Mouse (Mus musculus) urinary bladder, adult 18-20 months (tissue): ENCODE measurements at regions not wholly inside any gene's neighbourhood (a gene's known extent, or its start where the extent isn't known, plus 50 kb on each side); places are given as distances from the start of the nearest gene placed in this dataset.

Source experiments
- DNase-seq, 2 experiments: peaks; one replicate each; pipeline ENCODE4 v3.0.0; 2022; ENCODE audit warnings: low spot score in 2 of 2, mixed read lengths in 2 of 2

- DNase-seq, result no peak
These were observed 52.5 kb downstream of the Adm start for GRCm38 (mm10) chr7:110679916-110680315.

DNA sequence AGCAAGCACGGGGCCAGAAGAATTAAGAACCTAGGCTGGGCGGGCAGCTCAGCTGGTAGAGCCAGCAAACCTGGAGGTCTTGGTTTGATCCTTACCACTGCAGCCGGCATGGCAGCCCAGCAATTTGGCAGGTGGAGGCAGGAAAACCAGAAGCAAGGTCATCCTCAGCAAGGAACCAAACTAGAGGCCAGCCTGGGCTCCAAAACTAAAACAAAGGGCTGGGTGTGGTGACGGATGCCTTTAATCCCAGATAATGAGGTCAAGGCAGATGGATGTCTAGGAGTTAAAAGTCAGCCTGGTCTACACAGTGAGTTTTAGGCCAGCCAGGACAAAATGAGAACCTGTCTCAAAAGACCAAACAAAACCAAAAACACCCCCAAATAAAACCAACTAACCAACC lies 55.5 kb downstream of the Adm start:
- DNase-seq, result no peak

DNA sequence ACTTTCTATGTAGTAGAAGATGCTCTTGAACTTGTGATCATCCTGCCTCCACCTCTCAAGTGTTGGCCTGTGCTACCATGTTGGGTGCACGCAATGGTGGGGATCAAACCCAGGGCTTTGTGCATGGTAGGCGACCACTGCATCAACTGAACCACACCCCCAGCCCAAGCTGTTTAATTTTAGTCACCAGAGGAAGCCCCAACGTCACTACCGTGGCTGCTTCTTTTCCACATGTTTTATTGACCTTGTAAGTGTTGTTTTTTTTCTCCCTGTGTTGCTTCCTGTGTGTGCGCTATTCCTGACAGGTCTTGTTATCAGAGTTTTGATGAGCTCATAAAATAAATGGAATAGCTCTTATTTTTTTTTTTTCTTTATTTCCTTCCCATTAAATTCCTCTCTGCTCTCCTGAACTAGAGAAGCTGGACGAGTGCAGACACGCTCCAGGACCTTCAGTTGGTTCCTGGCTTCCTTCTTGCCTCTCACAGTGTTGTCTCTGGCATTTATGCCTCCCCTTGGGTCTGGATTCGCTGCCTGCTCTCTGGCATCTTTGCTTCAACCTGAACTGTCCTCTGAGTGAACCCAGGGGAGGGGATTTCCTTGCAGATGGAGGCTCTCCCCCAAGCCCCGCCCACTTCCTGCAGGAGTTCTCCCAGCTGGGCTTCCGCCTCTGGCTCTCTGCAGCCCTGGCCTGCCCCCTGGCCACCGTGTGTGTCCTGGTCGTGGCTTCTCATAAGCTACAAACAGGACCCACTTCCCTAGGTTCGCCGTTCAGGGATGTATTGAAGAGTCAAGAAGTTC lies 61.6 kb downstream of the Adm start:
- DNase-seq, result peak; percentile 48 to 64

DNA sequence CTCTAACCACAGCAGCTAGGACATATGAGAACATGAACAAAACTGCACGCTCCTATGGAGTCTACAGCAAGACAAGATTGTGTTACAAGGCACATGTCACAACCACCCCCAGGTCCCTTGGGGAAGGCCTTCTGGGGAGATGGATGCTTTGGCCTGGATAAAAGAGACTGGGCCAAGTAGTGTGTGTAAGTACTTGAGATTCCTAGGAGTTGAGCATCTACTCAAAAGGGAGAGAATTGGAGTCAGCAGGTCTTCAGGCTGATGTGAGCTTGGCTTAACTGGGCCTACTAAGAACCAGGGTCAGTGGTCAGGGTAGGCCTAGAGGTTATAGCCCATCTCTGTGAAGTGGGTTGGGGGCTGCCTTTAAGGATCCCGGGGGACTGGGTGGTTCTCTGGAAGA lies 62.8 kb downstream of the Adm start:
- DNase-seq, result no peak

DNA sequence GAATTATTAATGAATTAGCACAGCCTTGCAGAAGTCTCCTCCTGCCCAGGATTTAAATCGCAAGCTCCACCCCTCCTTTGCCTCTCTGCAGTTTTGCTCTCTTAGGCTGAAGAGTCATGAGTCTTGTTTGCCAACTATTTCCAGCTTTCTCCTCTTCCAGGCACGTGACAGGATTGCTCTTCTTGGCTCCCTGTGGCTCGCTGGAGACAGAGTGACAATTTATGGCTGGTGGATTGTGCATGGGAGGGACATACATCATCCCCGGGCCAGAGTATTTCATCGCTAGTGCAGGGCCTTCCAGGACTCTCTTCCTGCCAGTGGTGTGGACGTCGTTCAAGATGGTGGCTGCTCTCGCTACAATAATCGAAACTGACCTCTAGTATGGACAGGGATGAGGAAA lies 63.4 kb downstream of the Adm start:
- DNase-seq, result no peak

GRCm38 (mm10) chr7:110694262-110694661 lies 66.8 kb downstream of the Adm start:
- no peak for DNase-seq

GRCm38 (mm10) chr7:110695729-110696128 lies 68.3 kb downstream of the Adm start:
- DNase-seq, result no peak

DNA sequence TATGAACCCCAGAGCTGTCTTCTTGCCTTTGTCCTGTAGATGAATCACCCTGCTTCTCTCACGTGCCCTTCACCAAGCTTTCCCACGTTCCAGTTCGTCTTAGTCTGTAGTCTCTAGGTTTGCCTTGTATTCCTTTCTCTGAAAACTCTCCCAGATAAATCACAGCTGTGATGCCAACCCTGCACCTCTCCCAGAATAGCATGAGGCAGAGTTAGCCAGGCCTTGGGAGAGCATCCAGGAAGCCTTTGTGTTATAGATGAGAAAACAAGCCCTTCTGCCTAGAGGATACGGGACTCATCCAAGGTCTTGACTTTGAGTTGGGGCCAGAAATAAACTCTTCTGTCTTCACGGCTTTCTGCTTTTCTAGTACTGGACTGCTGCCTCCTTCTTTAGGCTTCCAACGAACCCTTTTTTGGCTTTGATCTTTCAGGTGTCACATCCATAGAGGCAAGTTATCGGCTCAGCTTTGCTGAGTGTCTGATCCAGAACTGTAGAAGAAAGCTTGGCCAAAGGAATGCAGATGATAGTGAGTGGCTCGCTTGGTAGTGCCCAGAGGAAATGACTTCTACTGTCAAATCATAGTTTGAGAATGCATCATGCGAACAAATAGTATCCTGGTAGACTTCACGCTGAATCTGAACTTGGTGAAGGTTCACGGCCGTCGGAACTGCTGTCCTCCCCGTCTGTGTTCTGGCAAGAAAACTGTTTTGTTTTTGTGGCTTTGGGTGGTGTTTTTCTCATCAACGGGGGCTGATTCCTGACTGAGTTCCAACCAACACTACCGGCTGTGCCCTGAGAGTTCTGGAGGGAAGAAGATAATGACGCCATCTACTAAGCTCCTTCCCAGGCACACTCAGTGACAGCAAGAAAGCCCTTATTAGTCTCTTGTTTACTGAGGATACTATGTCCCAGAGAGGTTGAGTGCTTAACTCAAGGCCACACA lies 69.5 kb upstream of the Ampd3 start:
- DNase-seq, result no peak

DNA sequence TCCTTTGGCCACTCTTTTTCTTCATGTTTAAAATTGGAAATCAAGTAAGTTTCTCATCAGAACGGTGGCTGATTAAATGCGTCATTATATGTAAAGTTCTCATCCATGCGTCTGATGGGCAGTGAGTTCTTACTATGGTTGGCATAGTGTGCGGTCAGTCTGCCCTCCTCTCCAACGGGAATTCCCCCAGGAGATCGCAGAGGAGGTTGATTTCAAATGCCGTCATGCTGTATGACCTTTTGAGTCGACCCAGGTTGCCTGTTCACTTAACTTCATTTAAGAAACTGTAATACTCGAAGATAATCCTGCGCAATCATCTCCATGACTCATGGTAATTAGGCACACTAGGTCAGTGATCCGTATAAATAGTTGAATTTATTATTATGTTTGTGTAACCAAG lies 68.4 kb upstream of the Ampd3 start:
- no peak for DNase-seq

DNA sequence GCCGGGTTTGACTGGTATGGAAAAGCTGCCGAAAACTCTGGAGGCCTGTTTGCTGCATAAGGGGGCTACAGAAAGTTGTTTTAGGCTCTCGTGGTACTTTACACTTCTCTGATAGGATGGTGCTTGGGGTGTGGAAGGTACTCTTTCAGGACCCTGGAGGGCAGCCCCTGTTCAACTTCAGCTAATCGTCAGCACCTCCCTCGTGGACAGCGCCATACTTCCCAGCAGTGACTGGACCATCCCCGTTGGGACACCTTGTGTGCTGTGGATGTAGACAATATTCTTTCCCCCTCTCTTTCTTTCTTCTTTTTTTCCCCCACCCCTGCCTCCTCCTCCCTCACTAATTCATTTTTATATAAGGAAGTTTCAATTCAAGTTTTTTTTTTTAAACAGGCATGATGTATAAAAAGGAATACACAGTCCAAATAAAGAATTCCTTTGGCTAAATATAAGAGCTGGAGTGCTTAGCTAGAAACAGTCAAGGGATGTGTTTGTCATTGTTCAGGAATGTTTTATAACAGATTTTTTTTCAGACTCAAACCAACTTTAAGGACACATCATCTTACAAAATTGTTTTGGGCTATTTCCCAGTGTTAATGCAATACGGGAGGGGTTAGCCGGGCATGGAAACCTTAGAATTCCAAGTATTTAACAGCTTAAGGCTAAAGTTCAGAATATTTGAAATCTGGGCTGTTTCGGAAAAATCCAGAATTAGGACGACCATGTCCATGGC lies 66.2 kb upstream of the Ampd3 start:
- no peak for DNase-seq

- DNase-seq, result no peak
These were observed 65.6 kb upstream of the Ampd3 start for GRCm38 (mm10) chr7:110702414-110702783.

DNA sequence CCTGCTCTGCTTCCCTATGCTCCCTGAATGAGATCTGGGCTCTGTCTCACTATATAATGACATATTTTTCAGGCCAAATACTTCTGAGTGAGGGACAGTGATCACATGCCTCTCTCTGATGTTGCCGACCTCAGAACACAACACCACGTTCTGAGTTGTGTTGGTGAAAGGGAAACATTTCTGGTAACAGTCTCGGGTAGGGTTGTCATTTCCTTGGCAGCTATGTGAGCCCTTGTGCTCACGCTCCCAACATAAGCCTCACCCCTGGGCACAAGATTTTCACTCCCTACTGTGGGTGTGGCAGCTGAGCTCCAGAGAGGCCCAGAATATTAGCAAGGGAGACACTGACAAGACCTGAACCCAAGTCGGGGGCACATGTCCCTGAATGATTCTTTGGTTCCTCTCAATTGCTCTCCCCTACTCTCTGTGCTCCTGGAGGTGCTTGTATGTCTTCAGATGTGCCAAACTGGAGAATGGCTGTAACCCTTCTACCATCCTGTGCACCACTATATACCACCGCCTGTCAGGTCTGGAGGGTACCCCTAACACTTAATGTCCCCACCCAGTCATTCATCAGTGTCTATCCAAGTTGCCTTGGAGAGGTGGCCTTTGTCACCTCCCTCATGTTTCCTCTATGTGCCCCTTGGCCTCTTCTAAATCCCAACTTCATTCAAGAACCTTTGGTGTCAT lies 62.5 kb upstream of the Ampd3 start:
- no peak for DNase-seq

DNA sequence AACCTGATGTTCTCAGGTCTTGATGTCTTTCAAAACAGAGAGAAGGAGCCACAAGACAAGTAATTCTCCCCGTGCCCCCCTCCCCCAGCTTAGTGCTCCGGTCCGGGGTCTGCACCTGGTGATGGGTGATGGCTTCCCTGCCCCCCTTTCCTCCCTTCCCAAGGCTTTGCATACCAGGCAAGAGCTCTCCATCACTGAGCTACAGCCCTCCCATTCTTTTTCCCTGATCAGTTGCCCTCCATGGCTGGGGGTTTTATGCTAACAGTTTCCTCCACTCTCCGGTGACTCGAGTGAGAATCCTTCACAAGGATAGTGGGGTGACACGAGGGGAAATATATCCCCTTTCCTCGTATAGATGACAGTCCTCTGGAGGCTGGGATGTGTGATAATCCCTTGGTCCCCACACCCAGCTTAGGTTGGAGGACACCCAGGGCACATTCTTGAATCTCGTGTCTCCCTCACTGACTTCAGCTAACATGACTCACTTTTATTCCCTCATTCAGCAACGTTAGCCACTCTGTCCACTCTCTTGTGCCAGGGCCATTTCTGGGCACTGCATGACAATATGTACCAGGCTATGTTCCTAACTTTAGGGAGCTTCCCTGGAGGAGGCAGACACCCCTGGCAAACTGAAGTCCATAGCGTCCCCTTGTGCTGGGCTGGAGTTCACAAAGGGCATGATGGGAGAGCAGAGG lies 61.9 kb upstream of the Ampd3 start:
- no peak for DNase-seq

DNA sequence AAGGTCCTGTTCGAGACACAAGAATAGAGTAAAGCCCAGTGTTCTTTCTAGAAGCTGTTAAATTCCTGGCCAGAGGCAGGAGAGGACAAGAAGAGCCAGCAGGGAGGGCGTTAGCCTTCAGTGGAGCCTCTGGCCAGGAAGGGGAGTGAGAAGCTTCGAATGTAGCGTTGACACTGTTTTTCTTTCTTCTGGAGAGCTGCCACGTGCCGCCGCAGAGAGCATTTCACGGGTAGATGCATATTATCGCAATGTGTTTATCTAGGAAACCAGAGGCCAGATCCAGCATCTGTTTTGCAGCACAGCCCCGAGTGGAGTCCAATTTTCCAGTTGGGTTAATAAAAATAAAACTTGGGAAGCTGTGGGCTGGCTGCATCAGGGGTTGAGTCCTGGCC lies 61.3 kb upstream of the Ampd3 start:
- peak in 1 of 2 experiments; percentile 73 for DNase-seq

- peak; percentile 63 to 84 for DNase-seq
These were observed 59.9 kb upstream of the Ampd3 start for GRCm38 (mm10) chr7:110708116-110708515.

DNA sequence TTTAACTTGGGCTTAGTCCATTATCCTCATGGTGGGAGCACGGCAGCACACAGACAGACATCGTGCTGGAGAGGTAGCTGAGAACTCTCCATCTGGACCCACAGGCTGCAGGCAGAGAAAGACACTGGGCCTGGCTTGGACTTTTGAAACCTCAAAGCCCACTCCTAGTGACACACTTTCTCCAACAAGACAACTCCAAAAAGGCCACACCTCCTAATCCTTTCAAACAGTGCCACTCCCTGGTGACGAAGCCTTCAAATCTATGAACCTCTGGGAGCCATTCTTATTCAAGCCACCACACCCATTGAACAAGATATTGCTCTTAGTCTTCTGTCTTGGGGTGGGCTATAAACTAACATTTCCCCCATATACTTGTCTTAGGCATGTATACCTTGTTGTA lies 59.2 kb upstream of the Ampd3 start:
- no peak for DNase-seq

GRCm38 (mm10) chr7:110709606-110710005 lies 58.4 kb upstream of the Ampd3 start:
- no peak for DNase-seq

GRCm38 (mm10) chr7:110710256-110710962 lies 57.6 kb upstream of the Ampd3 start:
- DNase-seq, result no peak

- DNase-seq, result no peak
These were observed 54.3 kb upstream of the Ampd3 start for GRCm38 (mm10) chr7:110713661-110714060.

- no peak for DNase-seq
These were observed 52.9 kb upstream of the Ampd3 start for GRCm38 (mm10) chr7:110715110-110715509.
